Mouse (Mus musculus) lung, embryonic 14.5 days (tissue): ENCODE measurements around the gene Maff. TPM values are rescaled to one million over a fixed set of nuclear protein-coding genes. Genes with fewer than 3 reads are reported as not detected.

Experiments used
- ATAC-seq: fragments of 200-750 bp; cut with Nextera tagmentation; 2 replicates; pipeline ENCODE4 v1.8.0; 2017; ENCODE audit warnings: mild to moderate bottlenecking, moderate TSS enrichment, moderate library complexity; ENCODE audit not compliant: insufficient read depth
- DNase-seq: peaks from one replicate; pipeline ENCODE4 v3.0.0-alpha.2; 2015
- H3K27ac ChIP-seq: fragments of 300-500 bp; sonication (generic); 2 replicates; pipeline ENCODE4 v1.5.1; 2014; ENCODE audit warnings: low read depth, mild to moderate bottlenecking, moderate library complexity
- H3K27me3 ChIP-seq: fragments of 300-500 bp; sonication (generic); 2 replicates; pipeline ENCODE4 v1.6.1; 2014; ENCODE audit warnings: low read length, control low read depth; ENCODE audit not compliant: insufficient read depth
- H3K36me3 ChIP-seq: fragments of 300-500 bp; sonication (generic); 2 replicates; pipeline ENCODE4 v1.6.1; 2014; ENCODE audit warnings: control low read depth; ENCODE audit not compliant: insufficient read depth
- H3K4me1 ChIP-seq: fragments of 300-500 bp; sonication (generic); 2 replicates; pipeline ENCODE4 v1.6.1; 2014; ENCODE audit warnings: antibody characterized with exemption, control low read depth; ENCODE audit not compliant: insufficient read depth
- H3K4me2 ChIP-seq: fragments of 300-500 bp; sonication (generic); 2 replicates; pipeline ENCODE4 v1.6.1; 2014; ENCODE audit warnings: mild to moderate bottlenecking
- H3K4me3 ChIP-seq: fragments of 300-500 bp; sonication (generic); 2 replicates; pipeline ENCODE4 v1.5.1; 2014; ENCODE audit warnings: low read depth, low read length
- H3K9ac ChIP-seq: fragments of 300-500 bp; sonication (generic); 2 replicates; pipeline ENCODE4 v1.6.1; 2014
- H3K9me3 ChIP-seq: fragments of 300-500 bp; sonication (generic); 2 replicates; pipeline ENCODE4 v1.6.1; 2016; ENCODE audit warnings: low read depth, low read length, control low read depth
- CTCF ChIP-seq: IDR thresholded peaks from 2 replicates; pipeline ENCODE4 v1.5.1; 2016; ENCODE audit warnings: antibody characterized with exemption, low read depth
- WGBS: fragments of 180-500 bp; shearing (Covaris S2); extraction: QIAGEN DNeasy Blood & Tissue Kit; methylation state at CpG from one replicate; pipeline ENCODE4 v1.1.7; 2014; 5-methylcytosine and 5-hydroxymethylcytosine counted together
- polyA plus RNA-seq: library from polyadenylated mRNA; unstranded; fragments of >200 nt; fragmentation: Nextera tagmentation; extraction: Ambion mirVana; gene quantifications from 2 replicates; pipeline ENCODE4 v1.2.1, GENCODE M21; 2014

Gene Maff
- polyA plus RNA-seq, 1 experiment from 2014 or later = 3.3 TPM

GRCm38 (mm10) chr15:79365068-79365467, 18.6 kb downstream of the Maff start:
- H3K4me1 ChIP-seq = peaks cover 34% of the 10 kb centered on the region
- H3K36me3 ChIP-seq = peaks cover 81% of the 10 kb centered on the region

GRCm38 (mm10) chr15:79366402-79366801, 20.0 kb downstream of the Maff start:
- ATAC-seq = no peak
- 92% methylated on average over 5 of the region's 5 CpGs for WGBS

More at GRCm38 (mm10) chr15:79365068-79365467, 18.6 kb downstream of the Maff start:
- no peak for TF ChIP-seq CTCF
- no peak overlapping the region for H3K4me3 ChIP-seq
- ATAC-seq (no peak), DNase-seq (no peak)
- no peaks in the 10 kb centered on the region for H3K27me3 ChIP-seq
- H3K27ac ChIP-seq = no peak overlapping the region
- no peaks in the 10 kb centered on the region for H3K9me3 ChIP-seq
- no peak overlapping the region for H3K9ac ChIP-seq
- no peak overlapping the region for H3K4me2 ChIP-seq
- 96% methylated on average over 12 of the region's 12 CpGs for WGBS

GRCm38 (mm10) chr15:79368313-79368811, 21.9 kb downstream of the Maff start:
- H3K36me3 ChIP-seq = peaks cover 75% of the 10 kb centered on the region
- ATAC-seq (peak; percentile 84), DNase-seq (peak; percentile 83)
- H3K27ac ChIP-seq = peak overlapping the region; percentile 77
- peak overlapping the region; percentile 2; the same call in 1 of the 2 replicates for H3K9ac ChIP-seq
- peaks cover 20% of the 10 kb centered on the region for H3K4me1 ChIP-seq
- H3K9me3 ChIP-seq = no peaks in the 10 kb centered on the region
- H3K4me3 ChIP-seq = no peak overlapping the region
- TF ChIP-seq CTCF = no peak
- WGBS = 19% methylated on average over 14 of the region's 14 CpGs
- peak overlapping the region; percentile 10 for H3K4me2 ChIP-seq
- no peaks in the 10 kb centered on the region for H3K27me3 ChIP-seq

More at GRCm38 (mm10) chr15:79366402-79366801, 20.0 kb downstream of the Maff start:
- Histone ChIP-seq H3K4me2 (no peak overlapping the region), H3K36me3 (peaks cover 83% of the 10 kb centered on the region), H3K9ac (no peak overlapping the region), H3K4me1 (peaks cover 23% of the 10 kb centered on the region), H3K27ac (no peak overlapping the region), H3K4me3 (no peak overlapping the region), H3K9me3 (no peaks in the 10 kb centered on the region), H3K27me3 (no peaks in the 10 kb centered on the region)
- TF ChIP-seq CTCF = no peak
- DNase-seq = no peak

- Histone ChIP-seq H3K36me3 (peaks cover 75% of the 10 kb centered on the region), H3K4me2 (peak overlapping the region; percentile 10), H3K27ac (peak overlapping the region; percentile 77), H3K4me3 (no peak overlapping the region), H3K4me1 (peaks cover 20% of the 10 kb centered on the region), H3K9ac (peak overlapping the region; percentile 2; the same call in 1 of the 2 replicates), H3K9me3 (no peaks in the 10 kb centered on the region), H3K27me3 (no peaks in the 10 kb centered on the region)
- no peak for DNase-seq
- TF ChIP-seq CTCF = no peak
- peak; percentile 6; the same call in 1 of the 2 replicates for ATAC-seq
- 55% methylated on average over 8 of the region's 8 CpGs for WGBS
Measured at GRCm38 (mm10) chr15:79368861-79369440, 22.5 kb downstream of the Maff start.

- 60% methylated on average over 15 of the region's 15 CpGs for WGBS
- ATAC-seq = no peak; the same call in 1 of the 2 replicates
- peaks cover 76% of the 10 kb centered on the region for H3K36me3 ChIP-seq
- H3K27me3 ChIP-seq = no peaks in the 10 kb centered on the region
- no peak for TF ChIP-seq CTCF
- peaks cover 20% of the 10 kb centered on the region for H3K4me1 ChIP-seq
- no peaks in the 10 kb centered on the region for H3K9me3 ChIP-seq
- DNase-seq = no peak
- no peak overlapping the region for H3K4me3 ChIP-seq
- no peak overlapping the region for H3K4me2 ChIP-seq
- H3K27ac ChIP-seq = peak overlapping the region; percentile 42; the same call in 1 of the 2 replicates
- H3K9ac ChIP-seq = no peak overlapping the region
Measured at GRCm38 (mm10) chr15:79369452-79370280, 23.2 kb downstream of the Maff start.

- H3K27me3 ChIP-seq = no peaks in the 10 kb centered on the region
- peaks cover 73% of the 10 kb centered on the region for H3K36me3 ChIP-seq
- no peak for DNase-seq
- no peak overlapping the region for H3K4me2 ChIP-seq
- no peak overlapping the region for H3K4me3 ChIP-seq
- no peak for ATAC-seq
- H3K9ac ChIP-seq = no peak overlapping the region
- no peaks in the 10 kb centered on the region for H3K9me3 ChIP-seq
- 82% methylated on average over 7 of the region's 7 CpGs for WGBS
- peaks cover 20% of the 10 kb centered on the region for H3K4me1 ChIP-seq
- no peak overlapping the region for H3K27ac ChIP-seq
- TF ChIP-seq CTCF = no peak
Measured at GRCm38 (mm10) chr15:79370281-79370843, 23.9 kb downstream of the Maff start.
